Comparison of ENCODE assay signal across 16 mouse cellular contexts in the genomic region with DNA sequence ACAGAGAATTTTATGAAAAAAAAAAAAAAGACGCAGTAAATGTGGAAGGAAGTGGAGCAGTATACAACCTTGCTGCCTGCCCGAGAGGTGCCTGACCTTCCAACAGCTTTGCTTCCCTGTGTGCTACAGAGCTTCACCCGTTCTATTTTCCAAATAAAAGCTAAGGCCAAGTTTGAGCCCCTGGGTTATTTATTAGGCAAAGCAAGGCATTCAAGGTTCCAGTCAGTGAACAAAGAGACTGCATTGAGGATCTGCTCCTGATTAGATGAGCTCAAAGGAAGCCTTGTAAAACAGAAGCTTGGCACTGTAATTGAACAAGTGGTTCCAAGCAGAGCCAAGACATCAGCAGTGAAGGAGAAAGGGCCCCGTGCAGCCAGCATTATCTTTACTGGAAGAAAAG.
DNase-seq lines count a peak whose midpoint lies in the region; ATAC-seq and TF ChIP-seq lines count a peak whose summit lies in the region.
"Had no signal": no experiment of that assay in that cellular context is flagged by ENCODE, and none has a peak within 500 bp of the region (broad histone marks: within the 10 kb centered on the region; RNA-seq: fewer than 3 reads in every experiment).

No protein-coding gene starts in this region.

- ATAC-seq in limb, embryonic 14.5 days (ENCODE audit: low FRiP score, low read depth) = no peak
- ATAC-seq in forebrain, embryonic 13.5 days = 0 out of 2 replicates have a peak, but pooled peaks have one; percentile 33

- no peak overlapping the region for H3K27ac ChIP-seq in limb, embryonic 14.5 days (replicated peaks; ENCODE audit: low read depth, low read length)
- H3K27ac ChIP-seq in limb, embryonic 10.5 days = no peak overlapping the region
- H3K27ac ChIP-seq in forebrain, embryonic 13.5 days = no peak overlapping the region
- H3K27ac ChIP-seq: heart, embryonic 10.5 days; hindbrain, embryonic 12.5 days; kidney, postnatal 0 days; stomach, embryonic 15.5 days had no signal

- H3K4me2 ChIP-seq in limb, embryonic 14.5 days (replicated peaks; ENCODE audit: low read depth, low read length, severe bottlenecking) = no peak overlapping the region
- no peak overlapping the region for H3K4me2 ChIP-seq in forebrain, embryonic 13.5 days
- H3K4me2 ChIP-seq: hindbrain, embryonic 12.5 days; stomach, embryonic 15.5 days had no signal

- peak; percentile 8 for DNase-seq in gastrocnemius, postnatal 25 days
- DNase-seq in gastrocnemius, postnatal 10 days = no peak
- peak; percentile 37 for DNase-seq in limb, embryonic 14.5 days (ENCODE audit: low spot score)
- no peak for DNase-seq in limb, embryonic 10.5 days (ENCODE audit: low spot score)
- peak; percentile 49 for DNase-seq in adrenal gland, postnatal 14 days
- no peak for DNase-seq in right cerebral cortex, adult 18-20 months
- no peak for DNase-seq in cerebellum, adult 9-10 months
- DNase-seq: liver; lung, postnatal 10 days; midbrain, embryonic 14.5 days; right cerebral cortex, postnatal 4 days had no signal

- no peak overlapping the region for H3K9ac ChIP-seq in limb, embryonic 14.5 days (ENCODE audit: low read depth, low read length, severe bottlenecking)
- no peak overlapping the region for H3K9ac ChIP-seq in forebrain, embryonic 13.5 days
- H3K9ac ChIP-seq: hindbrain, embryonic 12.5 days; stomach, embryonic 15.5 days had no signal

- no peak overlapping the region for H3K4me3 ChIP-seq in limb, embryonic 14.5 days (replicated peaks; ENCODE audit: low read length)
- H3K4me3 ChIP-seq in limb, embryonic 10.5 days = no peak overlapping the region
- no peak overlapping the region for H3K4me3 ChIP-seq in forebrain, embryonic 13.5 days
- H3K4me3 ChIP-seq: heart, embryonic 10.5 days; hindbrain, embryonic 12.5 days; stomach, embryonic 15.5 days had no signal

- no peaks in the 10 kb centered on the region for H3K9me3 ChIP-seq in limb, embryonic 14.5 days (ENCODE audit: control insufficient read depth, low read length)
- no peaks in the 10 kb centered on the region for H3K9me3 ChIP-seq in limb, embryonic 10.5 days (replicated peaks)
- H3K9me3 ChIP-seq in forebrain, embryonic 13.5 days (replicated peaks) = no peaks in the 10 kb centered on the region
- H3K9me3 ChIP-seq: heart, embryonic 10.5 days; hindbrain, embryonic 12.5 days; stomach, embryonic 15.5 days had no signal

- no peak for TF ChIP-seq POLR2A in limb, embryonic 14.5 days (IDR thresholded peaks at IDR 0.05; ENCODE audit: borderline replicate concordance, extremely low read depth, insufficient read depth, insufficient read length)

- no peaks in the 10 kb centered on the region; the same call in 1 of the 2 replicates for H3K4me1 ChIP-seq in limb, embryonic 14.5 days (ENCODE audit: control insufficient read depth, insufficient read depth, low read length)
- no peaks in the 10 kb centered on the region for H3K4me1 ChIP-seq in limb, embryonic 10.5 days
- H3K4me1 ChIP-seq in forebrain, embryonic 13.5 days = no peaks in the 10 kb centered on the region
- H3K4me1 ChIP-seq: heart, embryonic 10.5 days; hindbrain, embryonic 12.5 days; stomach, embryonic 15.5 days had no signal

- no peaks in the 10 kb centered on the region for H3K27me3 ChIP-seq in limb, embryonic 14.5 days (ENCODE audit: control insufficient read depth, insufficient read depth, low read length)
- H3K27me3 ChIP-seq in limb, embryonic 10.5 days (ENCODE audit: low read depth, poor library complexity, severe bottlenecking) = no peaks in the 10 kb centered on the region
- H3K27me3 ChIP-seq in forebrain, embryonic 13.5 days = no peaks in the 10 kb centered on the region
- H3K27me3 ChIP-seq: hindbrain, embryonic 12.5 days; stomach, embryonic 15.5 days had no signal

- H3K36me3 ChIP-seq in limb, embryonic 14.5 days (ENCODE audit: control insufficient read depth, insufficient read depth, low read length) = no peaks in the 10 kb centered on the region
- H3K36me3 ChIP-seq in limb, embryonic 10.5 days = no peaks in the 10 kb centered on the region
- H3K36me3 ChIP-seq in forebrain, embryonic 13.5 days (ENCODE audit: poor library complexity, severe bottlenecking) = no peaks in the 10 kb centered on the region
- H3K36me3 ChIP-seq: heart, embryonic 10.5 days; hindbrain, embryonic 12.5 days; stomach, embryonic 15.5 days had no signal

- 29% methylated on average over 4 of the region's 4 CpGs for WGBS in limb, embryonic 14.5 days
- WGBS in limb, embryonic 10.5 days = 62% methylated on average over 4 of the region's 4 CpGs
- 17% methylated on average over 4 of the region's 4 CpGs for WGBS in forebrain, embryonic 13.5 days

Comparison
In these comparisons a context has a peak if more than half of its experiments do, and no peak if none do; other contexts are left out.
1. DNase-seq: peak in gastrocnemius, postnatal 25 days (single experiment), limb, embryonic 14.5 days (single experiment) and adrenal gland, postnatal 14 days (single experiment); none in gastrocnemius, postnatal 10 days (single experiment), limb, embryonic 10.5 days (single experiment), right cerebral cortex, adult 18-20 months (single experiment) and cerebellum, adult 9-10 months (single experiment).